Mouse (Mus musculus): ENCODE data around the gene Srsf5. TPM values are rescaled to one million over a fixed set of nuclear protein-coding genes. Genes with fewer than 3 reads are reported as not detected.

Srsf5 gene
- polyA plus RNA-seq, 1 experiment from 2014 or later: 283 TPM

GRCm38 (mm10) chr12:80951640-80952219, 6.4 kb downstream of the Srsf5 start:
- no peak overlapping the region for H3K9ac ChIP-seq (ENCODE audit: low read length)
- H3K4me2 ChIP-seq (replicated peaks; ENCODE audit: low read depth): no peak overlapping the region
- ATAC-seq (ENCODE audit: low FRiP score, low TSS enrichment): no peak
- H3K27me3 ChIP-seq (ENCODE audit: control insufficient read depth, insufficient read depth, low read length): no peaks in the 10 kb centered on the region
- no peaks in the 10 kb centered on the region for H3K4me1 ChIP-seq (replicated peaks; ENCODE audit: control insufficient read depth, insufficient read depth)
- H3K4me3 ChIP-seq (ENCODE audit: low read depth, low read length): no peak overlapping the region
- no peak for DNase-seq (ENCODE audit: low spot score)
- H3K9me3 ChIP-seq (ENCODE audit: control insufficient read depth, low read length): no peaks in the 10 kb centered on the region
- TF ChIP-seq CTCF (IDR thresholded peaks at IDR 0.05; ENCODE audit: low read depth): no peak
- no peak for TF ChIP-seq EP300 (optimal IDR thresholded peaks at IDR 0.05)
- peaks cover 30% of the 10 kb centered on the region for H3K36me3 ChIP-seq (ENCODE audit: control insufficient read depth, insufficient read depth, low read length)
- 87% methylated on average over 3 of the region's 3 CpGs for WGBS
- H3K27ac ChIP-seq (replicated peaks): no peak overlapping the region

- Histone ChIP-seq H3K27me3 (ENCODE audit: control insufficient read depth, insufficient read depth, low read length) (no peaks in the 10 kb centered on the region), H3K36me3 (ENCODE audit: control insufficient read depth, insufficient read depth, low read length) (peaks cover 30% of the 10 kb centered on the region), H3K9me3 (ENCODE audit: control insufficient read depth, low read length) (no peaks in the 10 kb centered on the region), H3K4me3 (ENCODE audit: low read depth, low read length) (no peak overlapping the region), H3K27ac (replicated peaks) (no peak overlapping the region), H3K4me1 (replicated peaks; ENCODE audit: control insufficient read depth, insufficient read depth) (no peaks in the 10 kb centered on the region), H3K9ac (ENCODE audit: low read length) (no peak overlapping the region), H3K4me2 (replicated peaks; ENCODE audit: low read depth) (no peak overlapping the region)
- DNase-seq (ENCODE audit: low spot score) (no peak), ATAC-seq (ENCODE audit: low FRiP score, low TSS enrichment) (no peak)
- WGBS: 83% methylated on average over 1 of the region's 1 CpGs
- TF ChIP-seq EP300 (optimal IDR thresholded peaks at IDR 0.05) (no peak), CTCF (IDR thresholded peaks at IDR 0.05; ENCODE audit: low read depth) (no peak)
Measured at GRCm38 (mm10) chr12:80952526-80952925, 7.2 kb downstream of the Srsf5 start.

GRCm38 (mm10) chr12:80956039-80956438, 10.7 kb downstream of the Srsf5 start:
- ATAC-seq (ENCODE audit: low FRiP score, low TSS enrichment) (no peak), DNase-seq (ENCODE audit: low spot score) (no peak)
- H3K27me3 ChIP-seq (ENCODE audit: control insufficient read depth, insufficient read depth, low read length): no peaks in the 10 kb centered on the region
- no peak overlapping the region for H3K4me2 ChIP-seq (replicated peaks; ENCODE audit: low read depth)
- no peaks in the 10 kb centered on the region for H3K9me3 ChIP-seq (ENCODE audit: control insufficient read depth, low read length)
- TF ChIP-seq CTCF (IDR thresholded peaks at IDR 0.05; ENCODE audit: low read depth): no peak
- TF ChIP-seq EP300 (optimal IDR thresholded peaks at IDR 0.05): no peak
- H3K9ac ChIP-seq (ENCODE audit: low read length): no peak overlapping the region
- peaks cover 15% of the 10 kb centered on the region for H3K36me3 ChIP-seq (ENCODE audit: control insufficient read depth, insufficient read depth, low read length)
- WGBS: 84% methylated on average over 3 of the region's 3 CpGs
- H3K27ac ChIP-seq (replicated peaks): no peak overlapping the region
- no peak overlapping the region for H3K4me3 ChIP-seq (ENCODE audit: low read depth, low read length)
- H3K4me1 ChIP-seq (replicated peaks; ENCODE audit: control insufficient read depth, insufficient read depth): no peaks in the 10 kb centered on the region

- Histone ChIP-seq H3K9ac (ENCODE audit: low read length) (no peak overlapping the region), H3K9me3 (ENCODE audit: control insufficient read depth, low read length) (no peaks in the 10 kb centered on the region), H3K36me3 (ENCODE audit: control insufficient read depth, insufficient read depth, low read length) (peaks cover 9% of the 10 kb centered on the region), H3K4me1 (replicated peaks; ENCODE audit: control insufficient read depth, insufficient read depth) (no peaks in the 10 kb centered on the region), H3K4me2 (replicated peaks; ENCODE audit: low read depth) (no peak overlapping the region), H3K27ac (replicated peaks) (no peak overlapping the region), H3K27me3 (ENCODE audit: control insufficient read depth, insufficient read depth, low read length) (no peaks in the 10 kb centered on the region), H3K4me3 (ENCODE audit: low read depth, low read length) (no peak overlapping the region)
- no peak for ATAC-seq (ENCODE audit: low FRiP score, low TSS enrichment)
- 75% methylated on average over 4 of the region's 4 CpGs for WGBS
- TF ChIP-seq EP300 (optimal IDR thresholded peaks at IDR 0.05): no peak
- TF ChIP-seq CTCF (IDR thresholded peaks at IDR 0.05; ENCODE audit: low read depth): no peak
- no peak for DNase-seq (ENCODE audit: low spot score)
Measured at GRCm38 (mm10) chr12:80957961-80958360, 12.7 kb downstream of the Srsf5 start.

- no peak overlapping the region for H3K4me2 ChIP-seq (replicated peaks; ENCODE audit: low read depth)
- no peak overlapping the region for H3K9ac ChIP-seq (ENCODE audit: low read length)
- no peak overlapping the region for H3K27ac ChIP-seq (replicated peaks)
- no peak for DNase-seq (ENCODE audit: low spot score)
- no peak for ATAC-seq (ENCODE audit: low FRiP score, low TSS enrichment)
- H3K4me1 ChIP-seq (replicated peaks; ENCODE audit: control insufficient read depth, insufficient read depth): no peaks in the 10 kb centered on the region
- TF ChIP-seq CTCF (IDR thresholded peaks at IDR 0.05; ENCODE audit: low read depth) (no peak), EP300 (optimal IDR thresholded peaks at IDR 0.05) (no peak)
- no peaks in the 10 kb centered on the region for H3K9me3 ChIP-seq (ENCODE audit: control insufficient read depth, low read length)
- 67% methylated on average over 4 of the region's 4 CpGs for WGBS
- no peak overlapping the region for H3K4me3 ChIP-seq (ENCODE audit: low read depth, low read length)
- no peaks in the 10 kb centered on the region; the same call in 1 of the 2 replicates for H3K36me3 ChIP-seq (ENCODE audit: control insufficient read depth, insufficient read depth, low read length)
- no peaks in the 10 kb centered on the region for H3K27me3 ChIP-seq (ENCODE audit: control insufficient read depth, insufficient read depth, low read length)
Measured at GRCm38 (mm10) chr12:80962566-80962965, 17.3 kb downstream of the Srsf5 start.

GRCm38 (mm10) chr12:80966059-80966838, 20.9 kb downstream of the Srsf5 start:
- Histone ChIP-seq H3K4me2 (replicated peaks; ENCODE audit: low read depth) (no peak overlapping the region), H3K9ac (ENCODE audit: low read length) (no peak overlapping the region), H3K4me3 (ENCODE audit: low read depth, low read length) (no peak overlapping the region), H3K4me1 (replicated peaks; ENCODE audit: control insufficient read depth, insufficient read depth) (no peaks in the 10 kb centered on the region), H3K36me3 (ENCODE audit: control insufficient read depth, insufficient read depth, low read length) (no peaks in the 10 kb centered on the region), H3K27ac (replicated peaks) (no peak overlapping the region), H3K9me3 (ENCODE audit: control insufficient read depth, low read length) (no peaks in the 10 kb centered on the region), H3K27me3 (ENCODE audit: control insufficient read depth, insufficient read depth, low read length) (no peaks in the 10 kb centered on the region)
- no peak for TF ChIP-seq EP300 (optimal IDR thresholded peaks at IDR 0.05)
- no peak for ATAC-seq (ENCODE audit: low FRiP score, low TSS enrichment)
- WGBS: 68% methylated on average over 11 of the region's 11 CpGs
- peak; percentile 12 for DNase-seq (ENCODE audit: low spot score)

Data from stomach, postnatal 0 days (tissue).